Mouse (Mus musculus) embryonic fibroblast, embryonic 13.5 days (primary cell): ENCODE results near the gene 4930568D16Rik.

Experiments used
- CTCF ChIP-seq: IDR thresholded peaks from 2 replicates; pipeline ENCODE4 v1.5.1; 2011; ENCODE audit warnings: mild to moderate bottlenecking, control low read depth, low read length, moderate library complexity, borderline replicate concordance; ENCODE audit not compliant: insufficient read depth
- POLR2A ChIP-seq: IDR thresholded peaks from 2 replicates; pipeline ENCODE4 v1.6.1; 2011; ENCODE audit warnings: low read depth, mild to moderate bottlenecking, control low read depth, low read length, moderate library complexity

DNA sequence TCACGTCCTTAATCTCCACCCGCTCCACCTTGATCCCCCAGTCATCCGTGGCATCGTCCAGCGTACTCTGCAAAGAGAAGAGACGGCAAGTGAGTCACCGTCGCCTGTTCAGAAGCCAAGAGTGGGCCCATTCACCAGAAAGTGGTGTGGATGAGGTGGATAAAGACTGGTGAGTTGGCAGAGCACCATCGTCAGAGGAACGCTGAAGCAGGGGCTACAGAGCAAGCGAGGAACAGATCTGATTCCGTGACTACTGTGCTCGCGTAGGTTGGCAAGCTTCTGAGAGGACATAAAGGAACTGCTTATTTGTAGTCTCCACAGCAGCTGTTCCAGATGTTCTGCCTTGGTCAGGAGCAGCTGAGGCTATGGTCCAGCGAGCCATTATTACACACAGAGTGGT is 47.1 kb downstream of the 4930568D16Rik start:
- no peak for TF ChIP-seq POLR2A
- TF ChIP-seq CTCF = no peak
